Mouse (Mus musculus) embryonic facial prominence, embryonic 10.5 days (tissue): ENCODE data around the gene Olfr867. TPM values are rescaled to one million over a fixed set of nuclear protein-coding genes. Genes with fewer than 3 reads are reported as not detected.

Experiments
- DNase-seq: peaks from one replicate; pipeline ENCODE4 v3.0.0-alpha.2; 2017; ENCODE audit warnings: low spot score
- H3K27ac ChIP-seq: fragments of 300-500 bp; sonication (generic); replicated peaks from 2 replicates; pipeline ENCODE4 v1.5.1; 2016; ENCODE audit warnings: mild to moderate bottlenecking
- H3K27me3 ChIP-seq: fragments of 300-500 bp; sonication (generic); replicated peaks from 2 replicates; pipeline ENCODE4 v1.6.1; 2016; ENCODE audit warnings: low read depth, mild to moderate bottlenecking; ENCODE audit not compliant: poor library complexity, severe bottlenecking
- H3K36me3 ChIP-seq: fragments of 300-500 bp; sonication (generic); replicated peaks from 2 replicates; pipeline ENCODE4 v1.6.1; 2016; ENCODE audit warnings: mild to moderate bottlenecking, moderate library complexity
- H3K4me1 ChIP-seq: fragments of 300-500 bp; sonication (generic); 2 replicates; pipeline ENCODE4 v1.6.1; 2016
- H3K4me3 ChIP-seq: fragments of 300-500 bp; sonication (generic); 2 replicates; pipeline ENCODE4 v1.5.1; 2016; ENCODE audit warnings: mild to moderate bottlenecking, moderate library complexity
- H3K9me3 ChIP-seq: fragments of 300-500 bp; sonication (generic); 2 replicates; pipeline ENCODE4 v1.6.1; 2016; ENCODE audit warnings: mild to moderate bottlenecking
- whole genome bisulfite sequencing: fragments of 180-500 bp; shearing (Covaris S2); methylation state at CpG from one replicate; pipeline ENCODE4 v1.1.7; 2016; 5-methylcytosine and 5-hydroxymethylcytosine counted together
- microRNA-seq: library from miRNA; unstranded; fragments of <30 nt; microRNA quantifications from one replicate; pipeline ENCODE4, GENCODE M21; 2017
- polyA plus RNA-seq: library from polyadenylated mRNA; unstranded; fragments of >200 nt; fragmentation: Nextera tagmentation; extraction: Ambion mirVana; gene quantifications from 2 replicates; pipeline ENCODE4 v1.2.1, GENCODE M21; 2016

Olfr867 gene
- not detected in 2 replicates for polyA plus RNA-seq

- Histone ChIP-seq H3K27me3 (no peaks in the 10 kb centered on the region), H3K27ac (no peak within 1 kb of the TSS), H3K36me3 (no peaks in the 10 kb centered on the region), H3K9me3 (peaks cover 14% of the 10 kb centered on the region; the same call in 1 of the 2 replicates), H3K4me1 (no peaks in the 10 kb centered on the region), H3K4me3 (no peak within 1 kb of the TSS)
- WGBS, result 90% methylated on average over 1 of the region's 1 CpGs
- no peak for DNase-seq
Measured at GRCm38 (mm10) chr9:20057462-20057861, at the start of gene Olfr867. Gene Olfr867 (minus strand): TSS chr9:20057562.

GRCm38 (mm10) chr9:20098326-20098725, 41.0 kb upstream of the Olfr867 start, which contains the start of gene Olfr868:
Gene Olfr868 (plus strand): TSS chr9:20098626.
- 55% methylated on average over 2 of the region's 2 CpGs for WGBS
- Histone ChIP-seq H3K4me3 (no peak within 1 kb of the TSS), H3K27me3 (no peaks in the 10 kb centered on the region), H3K27ac (no peak within 1 kb of the TSS), H3K4me1 (no peaks in the 10 kb centered on the region), H3K36me3 (no peaks in the 10 kb centered on the region), H3K9me3 (peaks cover 22% of the 10 kb centered on the region)
- no peak for DNase-seq

- 64% methylated on average over 7 of the region's 7 CpGs for WGBS
Measured at GRCm38 (mm10) chr9:20073523-20074177, 16.3 kb upstream of the Olfr867 start.

GRCm38 (mm10) chr9:20071291-20071690, 13.9 kb upstream of the Olfr867 start:
- DNase-seq, result no peak
- WGBS, result 89% methylated on average over 1 of the region's 1 CpGs
- Histone ChIP-seq H3K4me3 (no peak overlapping the region), H3K9me3 (peaks cover 50% of the 10 kb centered on the region), H3K36me3 (no peaks in the 10 kb centered on the region), H3K4me1 (no peaks in the 10 kb centered on the region), H3K27me3 (no peaks in the 10 kb centered on the region), H3K27ac (no peak overlapping the region)

More at GRCm38 (mm10) chr9:20073523-20074177, 16.3 kb upstream of the Olfr867 start:
- Histone ChIP-seq H3K4me3 (no peak overlapping the region), H3K4me1 (no peaks in the 10 kb centered on the region), H3K27ac (no peak overlapping the region), H3K9me3 (peaks cover 67% of the 10 kb centered on the region), H3K36me3 (no peaks in the 10 kb centered on the region), H3K27me3 (no peaks in the 10 kb centered on the region)
- no peak for DNase-seq

GRCm38 (mm10) chr9:20070236-20070635, 12.9 kb upstream of the Olfr867 start:
- Histone ChIP-seq H3K9me3 (peaks cover 39% of the 10 kb centered on the region), H3K4me1 (no peaks in the 10 kb centered on the region), H3K4me3 (no peak overlapping the region), H3K36me3 (no peaks in the 10 kb centered on the region), H3K27ac (no peak overlapping the region), H3K27me3 (no peaks in the 10 kb centered on the region)
- DNase-seq, result no peak
- WGBS, result 72% methylated on average over 3 of the region's 3 CpGs

GRCm38 (mm10) chr9:20047964-20048363, 9.4 kb downstream of the Olfr867 start:
- Histone ChIP-seq H3K4me3 (no peak overlapping the region), H3K27me3 (no peaks in the 10 kb centered on the region), H3K9me3 (peaks cover 21% of the 10 kb centered on the region), H3K27ac (no peak overlapping the region), H3K4me1 (no peaks in the 10 kb centered on the region), H3K36me3 (no peaks in the 10 kb centered on the region)
- 71% methylated on average over 3 of the region's 3 CpGs for WGBS
- no peak for DNase-seq

GRCm38 (mm10) chr9:20027935-20028334, 29.4 kb downstream of the Olfr867 start, which contains the start of gene Olfr866:
Gene Olfr866 (minus strand): TSS chr9:20028035.
- DNase-seq, result no peak
- Histone ChIP-seq H3K4me3 (no peak within 1 kb of the TSS), H3K9me3 (0 out of 2 replicates have a peak, but pooled peaks cover 6% of the 10 kb centered on the region), H3K4me1 (no peaks in the 10 kb centered on the region), H3K36me3 (no peaks in the 10 kb centered on the region), H3K27me3 (no peaks in the 10 kb centered on the region), H3K27ac (no peak within 1 kb of the TSS)
- 85% methylated on average over 2 of the region's 2 CpGs for WGBS

Small RNA genes within 50 kb of the gene (microRNA-seq; reads per million reads assigned to microRNA genes)
- not detected for gene Gm26231
- not detected for gene Gm44395

Other genes starting within 250 kb of the Olfr867 start
- gene Olfr860, start 207.8 kb downstream of the Olfr867 start, polyA plus RNA-seq, result not detected in 2 replicates
- not detected in 2 replicates for gene Olfr862, start 169.6 kb downstream of the Olfr867 start, polyA plus RNA-seq
- gene Olfr77, start 140.7 kb downstream of the Olfr867 start, polyA plus RNA-seq, result 0.15 and 0.20 TPM in 2 replicates
- not detected in 2 replicates for gene Olfr866, start 29.5 kb downstream of the Olfr867 start, polyA plus RNA-seq
- not detected in 2 replicates for gene Olfr868, start 41.1 kb upstream of the Olfr867 start, polyA plus RNA-seq
- gene Olfr869, start 71.4 kb upstream of the Olfr867 start, polyA plus RNA-seq, result not detected in 2 replicates
- not detected in 2 replicates for gene Olfr870, start 116.5 kb upstream of the Olfr867 start, polyA plus RNA-seq
- not detected in 2 replicates for gene Olfr871, start 154.6 kb upstream of the Olfr867 start, polyA plus RNA-seq
- not detected in 2 replicates for gene Olfr872, start 179.6 kb upstream of the Olfr867 start, polyA plus RNA-seq
- not detected in 2 replicates for gene Olfr39, start 224.8 kb upstream of the Olfr867 start, polyA plus RNA-seq
- not detected in 2 replicates for gene Olfr873, start 241.0 kb upstream of the Olfr867 start, polyA plus RNA-seq